Mouse (Mus musculus) MEL (cell line): ENCODE data around the gene Fbxw4. TPM values are rescaled to one million over a fixed set of nuclear protein-coding genes. Genes with fewer than 3 reads are reported as not detected.

ENCODE experiments used
- polyA plus RNA-seq, 2 experiments: library from polyadenylated mRNA; stranded (reverse) in 1 of 2; unstranded in 1 of 2; fragments of >175 nt in 1 of 2; fragments of >200 nt in 1 of 2; gene quantifications; 2 replicates each; pipeline versions ENCODE4 v1.2.1 to v1.2.4; 2012; ENCODE audit warnings: low replicate concordance in 2 of 2, low read depth in 1 of 2; ENCODE audit not compliant: insufficient read length in 2 of 2, insufficient read depth in 1 of 2, missing spikeins in 1 of 2
- total RNA-seq: library from RNA; depleted of rRNA; stranded (reverse); fragments of 300-350 nt; gene quantifications from 2 replicates; pipeline ENCODE4 v1.2.3, GENCODE M21; 2012; rRNA removed

Gene Fbxw4
- total and polyA plus RNA-seq, 3 experiments, result 12.4 to 45.3 TPM; not detected in 1

Other genes with a start within 250 kb of the Fbxw4 start
- gene Poll, start 99.8 kb downstream of the Fbxw4 start, total RNA-seq, result 14.9 and 16.4 TPM in 2 replicates
- gene Poll, start 99.8 kb downstream of the Fbxw4 start, polyA plus RNA-seq, result 10 to 100 TPM in 1 of 2 experiments, not detected in 1; 19.0 TPM
- 31.7 and 34.9 TPM in 2 replicates for gene Gm17018, start 99.7 kb downstream of the Fbxw4 start, total RNA-seq
- 10 to 100 TPM in 1 of 2 experiments, not detected in 1; 62.6 TPM for gene Gm17018, start 99.7 kb downstream of the Fbxw4 start, polyA plus RNA-seq
- not detected in 2 replicates for gene Fgf8, start 82.6 kb upstream of the Fbxw4 start, total RNA-seq
- gene Fgf8, start 82.6 kb upstream of the Fbxw4 start, polyA plus RNA-seq, result not detected
- 417 and 426 TPM in 2 replicates for gene Npm3, start 89.3 kb upstream of the Fbxw4 start, total RNA-seq
- 100 to 1,000 TPM in 1 of 2 experiments, not detected in 1; 602 TPM for gene Npm3, start 89.3 kb upstream of the Fbxw4 start, polyA plus RNA-seq
- gene Mgea5, start 123.5 kb upstream of the Fbxw4 start, total RNA-seq, result 54.4 and 64.2 TPM in 2 replicates
- gene Mgea5, start 123.5 kb upstream of the Fbxw4 start, polyA plus RNA-seq, result 10 to 100 TPM in 1 of 2 experiments, not detected in 1; 67.0 TPM
- gene Kcnip2, start 155.7 kb upstream of the Fbxw4 start, total RNA-seq, result not detected in 2 replicates
- under 1 TPM in 1 of 2 experiments, not detected in 1; 0.14 TPM for gene Kcnip2, start 155.7 kb upstream of the Fbxw4 start, polyA plus RNA-seq